Mouse (Mus musculus) C2C12 (cell line): Measurements from ENCODE around the gene Retreg1. TPM values are rescaled to one million over a fixed set of nuclear protein-coding genes. Genes with fewer than 3 reads are reported as not detected.
A peak's percentile ranks its signal among the peaks of the same experiment; 100 is the strongest.

Experiments
- H3K27me3 ChIP-seq: one replicate; pipeline ENCODE4 v1.6.1; 2011; ENCODE audit not compliant: control insufficient read depth, insufficient read depth, insufficient read length
- H3K36me3 ChIP-seq: one replicate; pipeline ENCODE4 v1.6.1; 2011; ENCODE audit not compliant: control insufficient read depth, insufficient read depth
- H3K4me3 ChIP-seq: one replicate; pipeline ENCODE4 v1.5.1; 2011; ENCODE audit warnings: mild to moderate bottlenecking, control low read depth; ENCODE audit not compliant: poor library complexity, insufficient read depth, severe bottlenecking
- H3K79me2 ChIP-seq: one replicate; pipeline ENCODE4 v1.6.1; 2011; ENCODE audit not compliant: control insufficient read depth, insufficient read depth
- H3K79me3 ChIP-seq: one replicate; pipeline ENCODE4 v1.6.1; 2011; ENCODE audit warnings: low read depth, control low read depth
- H3ac ChIP-seq: one replicate; pipeline ENCODE3; 2011; ENCODE audit warnings: low read depth; ENCODE audit not compliant: control insufficient read depth, insufficient read length
- CEBPB ChIP-seq: IDR thresholded peaks from one replicate; pipeline ENCODE4 v1.6.1; 2011; ENCODE audit warnings: low read depth, mild to moderate bottlenecking, control low read depth, moderate library complexity
- CTCF ChIP-seq: IDR thresholded peaks from one replicate; pipeline ENCODE4 v1.5.1; 2011; ENCODE audit not compliant: control insufficient read depth, insufficient read depth, insufficient read length
- FOSL1 ChIP-seq: IDR thresholded peaks from one replicate; pipeline ENCODE4 v1.8.0; 2011; ENCODE audit warnings: mild to moderate bottlenecking, low read length; ENCODE audit not compliant: poor library complexity, insufficient read depth, severe bottlenecking
- MAX ChIP-seq: IDR thresholded peaks from one replicate; pipeline ENCODE4 v1.6.1; 2011; ENCODE audit warnings: mild to moderate bottlenecking, control low read depth
- MYOD1 ChIP-seq: IDR thresholded peaks from one replicate; pipeline ENCODE4 v1.6.1; 2011; ENCODE audit warnings: low read depth; ENCODE audit not compliant: control insufficient read depth, insufficient read length
- MYOG ChIP-seq: IDR thresholded peaks from one replicate; pipeline ENCODE4 v1.6.1; 2011; ENCODE audit not compliant: control insufficient read depth, insufficient read length; ENCODE audit errors: extremely low read depth
- USF1 ChIP-seq: IDR thresholded peaks from one replicate; pipeline ENCODE4 v1.6.1; 2011; ENCODE audit warnings: low read depth, mild to moderate bottlenecking, control low read depth, moderate library complexity
- polyA plus RNA-seq: library from polyadenylated mRNA; unstranded; fragments of >200 nt; fragmentation: generic; extraction: Trizol; gene quantifications from one replicate; pipeline ENCODE4 v1.2.1, GENCODE M21; 2012; ENCODE audit warnings: missing spikeins

Gene Retreg1
- polyA plus RNA-seq, 1 experiment = 32.8 TPM

DNA sequence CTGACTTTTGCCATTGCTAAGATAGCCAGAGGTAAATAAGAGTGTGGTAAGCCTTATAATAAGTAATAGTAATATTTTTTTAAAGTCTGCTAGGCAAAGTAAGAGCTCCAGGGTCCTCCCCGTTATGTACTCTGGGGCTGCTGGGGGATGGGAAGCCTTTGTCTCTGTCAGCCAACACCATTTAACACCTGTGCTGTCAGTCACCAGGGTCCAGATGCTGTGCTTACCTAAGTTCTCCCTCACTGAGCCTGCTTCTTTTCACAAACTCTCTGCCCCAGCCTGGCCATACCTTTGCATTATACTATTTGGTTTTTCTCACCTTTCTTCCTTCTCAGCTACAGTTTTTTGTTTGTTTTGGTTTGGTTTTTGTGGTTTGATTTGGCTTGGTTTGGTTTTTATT lies 45.1 kb upstream of the Retreg1 start:
- Histone ChIP-seq H3K36me3 (peaks cover 100% of the 10 kb centered on the region), H3K79me3 (no peaks in the 10 kb centered on the region), H3K79me2 (no peaks in the 10 kb centered on the region), H3K4me3 (no peak overlapping the region), H3ac (no peak overlapping the region), H3K27me3 (no peaks in the 10 kb centered on the region)
- TF ChIP-seq FOSL1 (no peak), MYOD1 (peak; percentile 56), MYOG (no peak), CTCF (no peak), MAX (no peak)

DNA sequence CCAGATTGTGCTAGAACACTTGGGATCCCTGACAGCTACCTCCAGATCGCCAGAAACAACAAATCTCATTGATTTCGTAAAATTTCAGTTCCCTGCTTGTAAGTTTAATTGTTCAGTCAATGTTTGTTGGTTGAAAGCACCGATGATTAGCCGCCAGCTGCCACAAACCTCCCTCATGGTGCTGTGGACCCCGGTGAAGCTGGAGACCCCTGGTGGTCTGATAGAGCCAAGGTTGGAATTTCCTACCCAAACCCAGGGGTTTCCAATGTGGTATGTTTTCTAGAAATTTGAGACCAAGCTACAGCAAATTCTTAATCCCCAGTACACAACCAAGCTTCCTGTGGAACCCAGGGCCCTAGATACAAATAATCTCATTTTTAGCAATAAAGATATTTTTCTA lies 41.3 kb upstream of the Retreg1 start:
- TF ChIP-seq CTCF (no peak), MAX (no peak), CEBPB (no peak), MYOD1 (no peak), MYOG (no peak)

DNA sequence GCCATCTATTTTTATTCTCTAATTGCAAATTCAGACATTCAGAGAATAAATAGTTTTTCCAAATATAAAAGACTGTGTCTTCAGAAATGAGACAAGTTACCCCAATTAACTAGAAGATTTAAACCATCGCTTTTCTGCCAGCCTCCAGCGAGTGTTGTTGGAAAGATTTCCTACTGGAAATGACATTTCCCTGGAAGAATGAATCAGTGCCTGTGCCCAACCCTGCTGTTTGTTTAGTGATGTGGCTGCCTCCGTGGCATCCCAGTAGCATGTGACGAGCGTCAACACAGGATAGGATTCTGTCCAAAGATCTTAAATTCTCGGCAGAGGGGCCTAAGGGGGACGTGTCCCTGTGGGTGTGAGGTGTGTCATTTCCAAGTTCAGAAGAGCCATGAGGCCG lies 40.8 kb upstream of the Retreg1 start:
- H3K79me3 ChIP-seq = no peaks in the 10 kb centered on the region
- no peak overlapping the region for H3ac ChIP-seq
- TF ChIP-seq MYOG (no peak), USF1 (no peak), FOSL1 (no peak), MAX (no peak), CTCF (no peak), MYOD1 (no peak), CEBPB (no peak)
- peaks cover 99% of the 10 kb centered on the region for H3K36me3 ChIP-seq
- H3K27me3 ChIP-seq = no peaks in the 10 kb centered on the region
- H3K79me2 ChIP-seq = no peaks in the 10 kb centered on the region
- H3K4me3 ChIP-seq = no peak overlapping the region

More for the DNA sequence above, 41.3 kb upstream of the Retreg1 start:
- Histone ChIP-seq H3ac (no peak overlapping the region), H3K79me3 (no peaks in the 10 kb centered on the region), H3K36me3 (peaks cover 99% of the 10 kb centered on the region), H3K79me2 (no peaks in the 10 kb centered on the region), H3K4me3 (no peak overlapping the region), H3K27me3 (no peaks in the 10 kb centered on the region)

DNA sequence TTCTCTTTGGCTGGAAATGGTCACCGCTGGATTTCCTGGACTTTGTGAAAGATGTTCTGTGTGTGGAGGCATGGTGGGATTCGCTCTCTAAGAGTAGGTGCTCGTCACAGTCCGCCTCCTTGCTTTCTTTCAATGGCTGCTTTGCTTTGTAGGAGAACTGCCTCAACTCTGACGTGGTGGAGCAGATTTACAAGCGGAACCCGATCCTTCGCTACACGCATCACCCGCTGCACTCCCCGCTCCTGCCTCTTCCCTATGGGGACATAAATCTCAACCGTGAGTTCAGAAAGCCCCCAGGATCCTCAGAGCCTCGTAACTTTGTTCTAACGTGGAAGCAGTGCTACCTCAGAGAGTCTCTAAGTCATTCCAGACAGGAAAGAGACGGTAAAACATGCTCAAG lies 39.9 kb upstream of the Retreg1 start:
- TF ChIP-seq FOSL1 (no peak), MAX (no peak), CTCF (no peak), MYOG (no peak), USF1 (no peak), MYOD1 (no peak), CEBPB (no peak)
- no peaks in the 10 kb centered on the region for H3K79me3 ChIP-seq
- no peaks in the 10 kb centered on the region for H3K27me3 ChIP-seq
- H3ac ChIP-seq = no peak overlapping the region
- no peak overlapping the region for H3K4me3 ChIP-seq
- H3K79me2 ChIP-seq = peaks cover 5% of the 10 kb centered on the region
- H3K36me3 ChIP-seq = peaks cover 99% of the 10 kb centered on the region

DNA sequence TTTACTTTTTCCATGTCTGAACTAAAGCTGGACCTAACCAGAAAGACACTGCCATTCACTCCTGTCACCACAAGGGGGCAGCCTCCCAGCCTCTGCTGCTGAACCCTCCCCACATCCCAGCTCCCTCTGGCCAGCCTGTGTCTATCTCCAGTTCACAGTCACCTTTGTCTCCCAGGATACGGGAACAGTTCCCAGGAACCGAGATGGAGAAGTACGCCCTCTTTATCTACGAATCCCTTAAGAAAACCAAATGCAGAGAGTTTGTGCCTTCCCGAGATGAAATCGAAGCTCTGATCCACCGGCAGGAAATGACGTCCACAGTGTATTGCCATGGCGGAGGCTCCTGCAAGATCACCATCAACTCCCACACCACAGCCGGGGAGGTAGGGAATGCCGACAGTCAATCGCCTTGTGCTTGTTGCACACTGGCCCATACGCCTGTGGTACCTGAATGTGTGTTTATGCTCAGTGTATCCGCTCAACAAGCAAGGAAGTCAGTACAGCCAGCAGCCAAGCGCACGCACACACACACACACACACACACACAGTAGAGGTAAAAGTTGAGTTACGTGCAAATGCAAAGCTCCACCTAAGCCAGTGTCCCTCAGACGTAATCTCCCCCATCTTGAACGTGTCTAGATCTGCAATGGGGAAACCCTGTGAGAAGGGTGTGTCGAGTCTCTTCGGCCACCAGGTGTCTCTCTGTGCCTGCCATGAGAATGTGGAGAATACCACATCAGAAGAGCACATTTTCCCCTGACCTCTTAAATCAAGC lies 37.5 kb upstream of the Retreg1 start:
- peaks cover 5% of the 10 kb centered on the region for H3K79me2 ChIP-seq
- no peak overlapping the region for H3K4me3 ChIP-seq
- peaks cover 99% of the 10 kb centered on the region for H3K36me3 ChIP-seq
- TF ChIP-seq CTCF (peak; percentile 94), MYOG (no peak)
- no peak overlapping the region for H3ac ChIP-seq
- no peaks in the 10 kb centered on the region for H3K79me3 ChIP-seq
- H3K27me3 ChIP-seq = no peaks in the 10 kb centered on the region

DNA sequence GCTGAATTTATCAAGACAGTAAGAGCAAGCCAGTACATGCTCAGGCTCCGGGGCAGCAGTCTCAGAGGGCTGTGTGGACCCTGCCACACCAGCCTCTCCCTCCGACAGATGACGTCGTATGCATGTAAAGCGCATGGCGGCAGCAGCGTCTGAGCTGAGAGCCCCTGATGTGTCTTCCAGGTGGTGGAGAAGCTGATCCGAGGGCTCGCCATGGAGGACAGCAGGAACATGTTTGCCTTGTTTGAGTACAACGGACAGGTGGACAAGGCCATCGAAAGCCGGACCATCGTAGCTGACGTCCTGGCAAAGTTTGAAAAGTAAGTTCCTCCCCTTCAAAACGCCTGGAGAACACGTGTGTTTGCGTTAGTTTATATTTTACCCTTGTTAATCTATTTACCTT lies 36.6 kb upstream of the Retreg1 start:
- Histone ChIP-seq H3K4me3 (no peak overlapping the region), H3K79me3 (no peaks in the 10 kb centered on the region), H3K79me2 (peaks cover 5% of the 10 kb centered on the region), H3K36me3 (peaks cover 99% of the 10 kb centered on the region), H3K27me3 (no peaks in the 10 kb centered on the region), H3ac (no peak overlapping the region)
- TF ChIP-seq USF1 (no peak), CEBPB (no peak), MYOD1 (no peak), MAX (no peak)
